Mouse (Mus musculus) lung, embryonic 15.5 days (tissue): Measurements from ENCODE around the gene Grk2. TPM values are rescaled to one million over a fixed set of nuclear protein-coding genes. Genes with fewer than 3 reads are reported as not detected.
A peak's percentile ranks its signal among the peaks of the same experiment; 100 is the strongest.

Source experiments
- ATAC-seq: fragments of 200-750 bp; cut with Nextera tagmentation; 2 replicates; pipeline ENCODE4 v1.8.0; 2017; ENCODE audit warnings: moderate number of reproducible peaks, borderline replicate concordance; ENCODE audit not compliant: low FRiP score, low TSS enrichment; ENCODE audit errors: extremely low read depth
- H3K27ac ChIP-seq: fragments of 300-500 bp; sonication (generic); 2 replicates; pipeline ENCODE4 v1.5.1; 2015; ENCODE audit warnings: moderate library complexity, mild to moderate bottlenecking, inconsistent platforms
- H3K27me3 ChIP-seq: fragments of 300-500 bp; sonication (generic); 2 replicates; pipeline ENCODE4 v1.6.1; 2015; ENCODE audit warnings: inconsistent platforms
- H3K36me3 ChIP-seq: fragments of 300-500 bp; sonication (generic); 2 replicates; pipeline ENCODE4 v1.6.1; 2015; ENCODE audit warnings: inconsistent platforms
- H3K4me1 ChIP-seq: fragments of 300-500 bp; sonication (generic); 2 replicates; pipeline ENCODE4 v1.6.1; 2015; ENCODE audit warnings: inconsistent platforms
- H3K4me2 ChIP-seq: fragments of 300-500 bp; sonication (generic); 2 replicates; pipeline ENCODE4 v1.6.1; 2015; ENCODE audit warnings: inconsistent platforms, mild to moderate bottlenecking, moderate library complexity
- H3K4me3 ChIP-seq: fragments of 300-500 bp; sonication (generic); 2 replicates; pipeline ENCODE4 v1.5.1; 2015; ENCODE audit warnings: mild to moderate bottlenecking, inconsistent platforms
- H3K9ac ChIP-seq: fragments of 300-500 bp; sonication (generic); 2 replicates; pipeline ENCODE4 v1.6.1; 2015; ENCODE audit warnings: inconsistent platforms
- H3K9me3 ChIP-seq: fragments of 300-500 bp; sonication (generic); 2 replicates; pipeline ENCODE4 v1.6.1; 2016; ENCODE audit warnings: inconsistent platforms
- WGBS: fragments of 180-500 bp; shearing (Covaris S2); methylation state at CpG from one replicate; pipeline ENCODE4 v1.1.7; 2015; 5-methylcytosine and 5-hydroxymethylcytosine counted together
- polyA plus RNA-seq: library from polyadenylated mRNA; unstranded; fragments of >200 nt; fragmentation: Nextera tagmentation; extraction: Ambion mirVana; gene quantifications from 2 replicates; pipeline ENCODE4 v1.2.1, GENCODE M21; 2015

The Grk2 gene
- polyA plus RNA-seq, 1 experiment from 2014 or later = 16.2 TPM

DNA sequence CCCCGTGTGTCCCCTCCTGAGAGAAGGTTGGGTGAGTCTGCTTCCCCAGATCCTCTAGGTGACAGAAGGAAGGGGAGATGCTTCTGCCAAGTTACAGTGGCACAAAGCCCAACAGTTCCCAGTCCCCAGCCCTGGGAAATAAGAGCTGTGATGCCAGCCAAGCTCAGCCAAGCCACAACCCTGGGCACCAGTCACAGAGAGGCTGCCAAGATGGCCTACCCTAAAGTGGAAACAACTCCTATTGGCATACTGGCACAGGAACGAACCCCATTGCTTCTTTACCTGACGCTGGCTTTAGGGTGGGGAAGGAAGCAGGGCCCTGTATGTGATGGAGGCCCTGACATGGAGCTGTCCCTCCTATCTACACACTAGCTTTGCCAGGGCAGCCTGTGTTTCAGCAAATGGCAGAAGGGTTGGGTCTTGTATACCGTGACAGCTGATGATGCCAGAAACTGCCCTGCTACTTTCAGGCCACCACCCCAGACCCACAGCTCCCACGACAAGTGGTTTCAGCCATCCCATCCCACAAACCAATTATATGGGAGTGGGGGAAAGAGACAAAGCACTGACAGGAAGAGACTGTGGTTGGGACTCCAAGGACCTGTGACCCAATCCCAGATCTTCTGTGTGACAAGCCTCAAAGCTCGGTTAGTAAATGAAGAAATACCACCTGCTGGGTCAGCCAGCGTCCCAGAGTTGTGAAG lies 2.9 kb downstream of the Grk2 start:
- H3K36me3 ChIP-seq = no peaks in the 10 kb centered on the region
- H3K4me1 ChIP-seq = peaks cover 55% of the 10 kb centered on the region
- H3K9ac ChIP-seq = peak overlapping the region; percentile 8; the same call in 1 of the 2 replicates
- no peak for ATAC-seq
- 63% methylated on average over 7 of the region's 7 CpGs for WGBS
- no peaks in the 10 kb centered on the region for H3K27me3 ChIP-seq
- peak overlapping the region; percentile 66 for H3K27ac ChIP-seq
- H3K9me3 ChIP-seq = no peaks in the 10 kb centered on the region
- peak overlapping the region; percentile 40 for H3K4me2 ChIP-seq
- H3K4me3 ChIP-seq = 0 out of 2 replicates have a peak overlapping the region, but pooled peaks have one; percentile 2

DNA sequence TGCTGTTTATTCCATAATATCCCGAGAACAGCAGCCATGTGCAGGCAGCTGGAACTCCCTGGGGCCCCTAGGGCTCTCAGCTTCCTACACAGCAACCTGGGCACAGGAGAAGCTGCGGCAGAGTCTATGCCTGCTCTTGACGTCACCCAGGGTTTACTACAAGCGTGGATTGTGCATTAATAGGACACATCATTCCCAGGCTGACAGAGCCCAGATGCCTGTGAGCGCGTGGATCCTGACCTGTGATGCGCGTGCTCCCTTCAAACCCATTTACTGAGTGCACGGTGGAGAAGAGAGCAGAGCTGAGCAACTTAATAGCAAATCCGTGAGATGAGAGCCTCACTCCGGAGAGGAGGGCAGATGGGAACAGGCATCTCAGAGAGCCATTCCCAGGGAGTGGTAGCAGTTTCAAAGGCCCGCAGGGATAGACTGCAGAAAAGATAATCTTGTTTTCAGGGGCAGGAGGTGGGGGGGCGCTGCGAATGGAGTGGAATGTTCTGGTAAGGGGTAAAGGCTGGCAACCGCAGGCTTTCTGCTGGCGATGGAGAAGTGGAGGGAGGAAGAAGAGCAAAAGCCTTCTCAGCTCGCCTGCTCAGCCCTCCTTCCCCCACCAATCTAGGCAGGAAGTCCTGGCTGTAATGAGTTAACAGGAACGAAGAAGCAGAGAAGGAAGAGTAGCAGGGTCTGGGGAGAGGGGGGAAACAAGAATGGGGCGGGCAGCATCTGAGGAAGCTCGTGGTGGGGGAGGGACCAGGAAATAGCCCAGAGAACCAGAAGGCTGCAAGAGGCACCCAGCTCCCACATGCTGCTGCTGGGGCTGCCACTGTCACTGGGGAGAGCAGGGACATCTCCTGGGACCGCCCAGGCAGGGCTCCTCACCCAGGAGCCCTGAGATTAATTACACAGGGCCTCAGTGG lies 4.0 kb downstream of the Grk2 start:
- 25% methylated on average over 21 of the region's 21 CpGs for WGBS
- no peaks in the 10 kb centered on the region for H3K36me3 ChIP-seq
- peak overlapping the region; percentile 13; the same call in 1 of the 2 replicates for H3K9ac ChIP-seq
- 0 out of 2 replicates have a peak overlapping the region, but pooled peaks have one; percentile 2 for H3K4me3 ChIP-seq
- ATAC-seq = peak; percentile 20; the same call in 1 of the 2 replicates
- no peaks in the 10 kb centered on the region for H3K27me3 ChIP-seq
- H3K9me3 ChIP-seq = no peaks in the 10 kb centered on the region
- H3K4me2 ChIP-seq = peak overlapping the region; percentile 40
- peaks cover 55% of the 10 kb centered on the region for H3K4me1 ChIP-seq
- peak overlapping the region; percentile 66 for H3K27ac ChIP-seq

DNA sequence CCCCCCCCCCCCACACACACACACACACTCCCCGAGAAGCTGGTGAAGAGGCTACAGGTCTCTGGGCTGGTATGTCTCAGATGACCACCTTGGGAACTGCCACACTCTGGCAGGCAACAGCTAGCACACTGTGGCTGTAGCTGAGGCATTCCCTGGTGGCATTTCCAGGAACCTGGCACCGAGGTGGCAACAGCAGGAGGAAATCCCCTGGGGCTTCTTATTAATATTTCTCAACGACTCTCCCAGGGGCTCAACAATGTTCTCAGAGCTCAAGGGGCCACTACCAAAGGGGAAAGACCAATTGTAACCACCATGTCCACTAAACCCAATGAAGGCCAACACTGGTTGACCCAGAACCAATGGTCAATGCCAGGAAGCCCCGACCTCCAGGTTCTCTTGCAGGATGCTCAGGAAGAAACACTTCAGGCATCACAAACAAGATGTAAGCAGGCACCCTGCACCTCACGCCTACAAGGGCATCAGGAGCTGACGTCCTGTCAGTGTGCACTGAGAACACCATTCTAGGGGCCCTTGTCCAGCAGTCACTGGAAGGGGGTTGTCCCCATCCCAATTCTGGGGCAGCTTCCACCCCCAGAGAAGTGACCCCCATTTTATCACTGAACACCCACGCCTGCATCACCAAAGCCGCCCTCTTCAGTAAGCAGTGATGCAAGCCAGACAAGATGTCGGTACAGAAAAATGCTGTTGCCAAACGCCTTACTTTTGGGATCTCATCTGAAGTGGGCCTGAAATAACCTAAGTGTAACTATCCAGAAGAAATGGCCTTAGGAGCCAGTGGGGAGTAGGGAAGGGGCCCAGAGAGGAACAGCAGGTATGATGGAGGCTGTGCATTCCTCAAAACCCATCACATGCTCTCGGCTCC lies 4.9 kb downstream of the Grk2 start:
- 0 out of 2 replicates have a peak overlapping the region, but pooled peaks have one; percentile 40 for H3K4me2 ChIP-seq
- H3K9ac ChIP-seq = peak overlapping the region; percentile 13; the same call in 1 of the 2 replicates
- H3K27ac ChIP-seq = 0 out of 2 replicates have a peak overlapping the region, but pooled peaks have one; percentile 66
- no peak for ATAC-seq
- peaks cover 57% of the 10 kb centered on the region for H3K4me1 ChIP-seq
- no peaks in the 10 kb centered on the region for H3K9me3 ChIP-seq
- 65% methylated on average over 11 of the region's 11 CpGs for WGBS
- no peaks in the 10 kb centered on the region for H3K36me3 ChIP-seq
- no peak overlapping the region for H3K4me3 ChIP-seq
- H3K27me3 ChIP-seq = no peaks in the 10 kb centered on the region

DNA sequence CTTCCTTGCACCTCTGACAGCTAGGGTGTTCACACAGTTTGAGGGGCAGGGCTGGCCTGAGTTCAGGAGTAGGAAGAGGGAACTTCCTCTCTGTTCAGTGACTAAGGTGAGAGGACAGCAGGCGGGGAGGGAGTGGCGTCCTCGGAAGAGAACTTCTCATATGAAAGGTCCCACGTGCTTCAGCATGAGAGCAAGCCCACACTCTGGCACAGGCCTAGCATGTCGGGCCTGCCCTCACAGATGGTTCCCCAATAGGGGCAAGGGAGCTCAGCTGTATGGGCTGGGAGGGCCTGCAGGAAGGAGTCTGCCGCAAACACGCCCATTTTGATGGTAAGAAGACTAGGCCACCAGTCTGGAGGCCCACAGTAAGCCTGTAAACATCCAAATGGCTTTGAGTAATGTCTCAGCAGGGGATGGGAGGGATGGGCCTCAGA lies 5.7 kb downstream of the Grk2 start:
- H3K27me3 ChIP-seq = no peaks in the 10 kb centered on the region
- 54% methylated on average over 7 of the region's 7 CpGs for WGBS
- no peaks in the 10 kb centered on the region for H3K36me3 ChIP-seq
- no peak overlapping the region for H3K9ac ChIP-seq
- H3K4me1 ChIP-seq = peaks cover 57% of the 10 kb centered on the region
- H3K27ac ChIP-seq = peak overlapping the region; percentile 41
- H3K9me3 ChIP-seq = no peaks in the 10 kb centered on the region
- no peak overlapping the region for H3K4me2 ChIP-seq
- H3K4me3 ChIP-seq = no peak overlapping the region
- ATAC-seq = no peak

- ATAC-seq = no peak
- WGBS = 72% methylated on average over 6 of the region's 6 CpGs
Observed at GRCm38 (mm10) chr19:4299574-4300270, 6.3 kb downstream of the Grk2 start.

GRCm38 (mm10) chr19:4299126-4299525 lies 6.9 kb downstream of the Grk2 start:
- Histone ChIP-seq H3K9me3 (no peaks in the 10 kb centered on the region), H3K27ac (no peak overlapping the region), H3K36me3 (no peaks in the 10 kb centered on the region), H3K27me3 (no peaks in the 10 kb centered on the region), H3K4me2 (no peak overlapping the region), H3K9ac (no peak overlapping the region), H3K4me1 (peaks cover 48% of the 10 kb centered on the region), H3K4me3 (no peak overlapping the region)
- no peak for ATAC-seq
- WGBS = 80% methylated on average over 7 of the region's 7 CpGs

More at GRCm38 (mm10) chr19:4299574-4300270, 6.3 kb downstream of the Grk2 start:
- Histone ChIP-seq H3K27ac (peak overlapping the region; percentile 41), H3K4me3 (no peak overlapping the region), H3K4me2 (no peak overlapping the region), H3K9me3 (no peaks in the 10 kb centered on the region), H3K4me1 (peaks cover 54% of the 10 kb centered on the region), H3K36me3 (no peaks in the 10 kb centered on the region), H3K9ac (no peak overlapping the region), H3K27me3 (no peaks in the 10 kb centered on the region)

DNA sequence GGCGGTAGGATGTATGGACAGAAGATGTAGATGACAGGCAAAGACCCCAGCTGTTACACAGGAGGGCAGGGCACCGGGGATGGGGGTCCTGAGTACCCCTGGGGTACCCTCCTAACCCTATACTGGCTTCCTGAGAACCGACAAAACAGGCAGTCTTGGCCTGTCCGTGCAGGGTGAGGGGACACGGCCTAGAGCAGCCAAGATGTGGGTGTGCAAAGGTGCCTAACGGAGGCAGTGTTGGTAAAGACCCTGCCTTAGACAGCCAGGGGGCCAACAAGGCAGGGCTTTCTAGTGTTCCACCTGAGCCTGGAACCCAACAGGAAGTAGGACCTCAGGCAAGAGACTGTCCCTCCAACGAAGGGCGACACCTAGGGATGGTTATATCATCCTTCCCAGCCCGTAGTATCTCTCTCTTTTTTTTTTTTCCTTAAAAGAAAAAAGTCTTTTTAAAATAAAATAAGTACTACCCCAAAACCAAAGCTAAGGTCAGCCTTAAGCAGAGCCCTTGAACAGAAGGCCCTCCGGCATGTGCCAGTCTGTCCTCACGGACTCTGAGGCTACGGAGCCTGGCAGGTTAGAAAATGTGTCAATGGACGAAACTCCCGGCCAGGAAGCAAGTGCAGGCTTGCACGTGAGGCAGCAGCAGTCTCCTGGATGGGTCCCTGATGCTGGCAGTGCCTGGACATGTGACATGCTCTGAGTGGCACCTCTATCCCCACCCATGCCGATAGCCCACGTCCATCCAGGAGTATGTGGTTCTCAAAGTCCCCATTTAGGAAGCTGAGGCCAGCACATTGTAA lies 7.5 kb downstream of the Grk2 start:
- Histone ChIP-seq H3K27ac (no peak overlapping the region), H3K4me3 (no peak overlapping the region), H3K27me3 (no peaks in the 10 kb centered on the region), H3K4me1 (peaks cover 42% of the 10 kb centered on the region), H3K9me3 (no peaks in the 10 kb centered on the region), H3K36me3 (no peaks in the 10 kb centered on the region), H3K4me2 (no peak overlapping the region), H3K9ac (no peak overlapping the region)
- no peak for ATAC-seq
- 81% methylated on average over 17 of the region's 17 CpGs for WGBS

DNA sequence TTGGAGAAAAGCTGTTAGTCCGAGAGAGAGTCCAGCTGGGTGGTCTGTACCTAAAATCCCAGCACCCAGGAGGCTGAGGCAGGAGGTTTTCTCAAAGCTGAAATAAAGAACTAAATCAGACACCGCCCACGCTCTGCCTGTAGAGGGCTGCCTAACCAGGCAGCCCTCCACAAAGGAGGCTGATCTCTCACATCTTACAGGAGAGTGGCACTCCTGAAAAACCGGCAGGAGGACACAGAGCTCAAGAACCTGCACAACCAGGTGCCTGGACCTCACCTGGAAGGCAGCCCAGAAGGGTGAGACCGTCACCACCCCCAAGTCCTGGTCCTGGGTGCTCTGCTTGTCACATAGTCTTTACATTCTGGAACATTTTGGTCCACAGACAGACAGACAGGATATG lies 8.2 kb downstream of the Grk2 start:
- Histone ChIP-seq H3K4me3 (no peak overlapping the region), H3K9ac (no peak overlapping the region), H3K9me3 (no peaks in the 10 kb centered on the region), H3K27me3 (no peaks in the 10 kb centered on the region), H3K27ac (no peak overlapping the region), H3K4me2 (no peak overlapping the region), H3K36me3 (peaks cover 2% of the 10 kb centered on the region; the same call in 1 of the 2 replicates), H3K4me1 (peaks cover 35% of the 10 kb centered on the region)
- WGBS = 78% methylated on average over 5 of the region's 5 CpGs
- ATAC-seq = no peak

GRCm38 (mm10) chr19:4296611-4297010 lies 9.4 kb downstream of the Grk2 start:
- Histone ChIP-seq H3K36me3 (peaks cover 14% of the 10 kb centered on the region), H3K27me3 (no peaks in the 10 kb centered on the region), H3K27ac (no peak overlapping the region), H3K4me3 (no peak overlapping the region), H3K4me2 (no peak overlapping the region), H3K9me3 (no peaks in the 10 kb centered on the region), H3K4me1 (peaks cover 23% of the 10 kb centered on the region), H3K9ac (no peak overlapping the region)
- ATAC-seq = no peak
- 79% methylated on average over 2 of the region's 2 CpGs for WGBS

DNA sequence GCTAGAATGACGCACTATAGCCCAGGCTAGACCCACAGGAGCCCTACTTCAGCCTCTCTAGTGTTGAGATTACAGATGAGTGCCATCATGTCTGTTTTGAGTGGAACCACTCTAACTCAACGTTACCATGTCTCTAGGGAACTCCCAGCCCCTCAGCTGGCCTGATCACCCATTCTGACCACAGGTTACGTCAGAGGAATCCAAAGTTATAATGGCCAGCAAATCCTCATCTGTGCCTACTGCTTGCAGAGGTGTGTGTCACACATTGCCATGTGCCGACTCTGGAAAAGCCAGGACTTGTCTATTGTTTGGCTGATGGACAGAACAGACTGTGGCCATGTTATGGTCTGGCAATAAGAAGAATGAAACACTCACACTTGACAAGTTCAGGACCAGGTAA lies 10.6 kb downstream of the Grk2 start:
- Histone ChIP-seq H3K36me3 (peaks cover 26% of the 10 kb centered on the region), H3K27me3 (no peaks in the 10 kb centered on the region), H3K9ac (no peak overlapping the region), H3K9me3 (no peaks in the 10 kb centered on the region), H3K4me2 (no peak overlapping the region), H3K4me1 (peaks cover 11% of the 10 kb centered on the region), H3K27ac (no peak overlapping the region), H3K4me3 (no peak overlapping the region)
- 85% methylated on average over 4 of the region's 4 CpGs for WGBS
- no peak for ATAC-seq
